Mouse (Mus musculus) heart, postnatal 25 days (tissue): Measurements from ENCODE around the gene Akap9. TPM values are rescaled to one million over a fixed set of nuclear protein-coding genes. Genes with fewer than 3 reads are reported as not detected.
"Not testable (repeated sequence)": the region's sequence is repeated elsewhere in the genome, so short reads cannot be mapped to it uniquely, and the experiment has no call there.

Experiments used
- DNase-seq: peaks from one replicate; pipeline ENCODE4 v3.0.0; 2022; ENCODE audit warnings: low spot score
- intact Hi-C: fragments of 180-260 bp; cut with DNase I; formaldehyde crosslinking; loops from one replicate; pipeline ENCODE4 v1.15.1; 2025
- total RNA-seq, 2 experiments: library from RNA; stranded (reverse); gene quantifications; 2 replicates each; pipeline ENCODE4 v1.2.3; 2021

Gene Akap9
- total RNA-seq, 2 experiments from 2014 or later, result 41.4 to 43.0 TPM

- intact Hi-C loops, result loop anchor here (2.0 kb wide), 1 partner anchor 78 kb away; the partner anchor contains the start of gene Cyp51
- DNase-seq, result not testable (repeated sequence)
Measured at GRCm38 (mm10) chr5:4026336-4026735, 98.5 kb downstream of the Akap9 start.

- DNase-seq, result no peak
- intact Hi-C loops, result no loop called here
Measured at GRCm38 (mm10) chr5:4028486-4029173, 100.8 kb downstream of the Akap9 start.

GRCm38 (mm10) chr5:4031846-4032245, 104.0 kb downstream of the Akap9 start:
- DNase-seq, result no peak
- intact Hi-C loops, result no loop called here

- no peak for DNase-seq
- intact Hi-C loops, result no loop called here
Measured at GRCm38 (mm10) chr5:4036686-4037085, 108.8 kb downstream of the Akap9 start.

GRCm38 (mm10) chr5:4039351-4039750, 111.5 kb downstream of the Akap9 start:
- DNase-seq, result no peak

GRCm38 (mm10) chr5:4040372-4040771, 112.5 kb downstream of the Akap9 start:
- intact Hi-C loops, result no loop called here

More at GRCm38 (mm10) chr5:4039351-4039750, 111.5 kb downstream of the Akap9 start:
- intact Hi-C loops, result no loop called here

GRCm38 (mm10) chr5:4040922-4041321, 113.1 kb downstream of the Akap9 start:
- intact Hi-C loops, result no loop called here
- DNase-seq, result no peak

More at GRCm38 (mm10) chr5:4040372-4040771, 112.5 kb downstream of the Akap9 start:
- no peak for DNase-seq

GRCm38 (mm10) chr5:4060313-4060712, 132.5 kb downstream of the Akap9 start:
- no peak for DNase-seq
- intact Hi-C loops, result loop anchor here (5.0 kb wide), 1 partner anchor 88 kb away; no protein-coding TSS in a partner anchor

- no peak for DNase-seq
- intact Hi-C loops, result no loop called here
Measured at GRCm38 (mm10) chr5:4066476-4067115, 138.7 kb downstream of the Akap9 start.

- intact Hi-C loops, result no loop called here
- DNase-seq, result no peak
Measured at GRCm38 (mm10) chr5:4067203-4067602, 139.3 kb downstream of the Akap9 start.

GRCm38 (mm10) chr5:4079086-4079485, 151.2 kb downstream of the Akap9 start:
- no peak for DNase-seq
- intact Hi-C loops, result no loop called here

GRCm38 (mm10) chr5:4080861-4081260, 153.0 kb downstream of the Akap9 start:
- intact Hi-C loops, result no loop called here

GRCm38 (mm10) chr5:4081513-4081912, 153.7 kb downstream of the Akap9 start:
- DNase-seq, result no peak
- intact Hi-C loops, result no loop called here

More at GRCm38 (mm10) chr5:4080861-4081260, 153.0 kb downstream of the Akap9 start:
- DNase-seq, result no peak

GRCm38 (mm10) chr5:4084948-4085347, 157.1 kb downstream of the Akap9 start:
- DNase-seq, result no peak
- intact Hi-C loops, result no loop called here

- intact Hi-C loops, result no loop called here
- DNase-seq, result no peak
Measured at GRCm38 (mm10) chr5:4086309-4086708, 158.5 kb downstream of the Akap9 start.

- intact Hi-C loops, result no loop called here
- no peak for DNase-seq
Measured at GRCm38 (mm10) chr5:4088190-4088589, 160.3 kb downstream of the Akap9 start.

- no peak for DNase-seq
- intact Hi-C loops, result no loop called here
Measured at GRCm38 (mm10) chr5:4094471-4094870, 166.6 kb downstream of the Akap9 start.

GRCm38 (mm10) chr5:4101031-4101430, 173.2 kb downstream of the Akap9 start:
- intact Hi-C loops, result no loop called here
- DNase-seq, result no peak

- no peak for DNase-seq
- intact Hi-C loops, result no loop called here
Measured at GRCm38 (mm10) chr5:4101770-4102169, 173.9 kb downstream of the Akap9 start.

- intact Hi-C loops, result loop anchor here (2.0 kb wide), 2 partner anchors 77 to 87 kb away; no protein-coding TSS in a partner anchor
- DNase-seq, result no peak
Measured at GRCm38 (mm10) chr5:4103626-4104340, 175.9 kb downstream of the Akap9 start.
